Mouse (Mus musculus): ENCODE data around the gene Ccdc141. TPM values are rescaled to one million over a fixed set of nuclear protein-coding genes. Genes with fewer than 3 reads are reported as not detected.
A peak's percentile ranks its signal among the peaks of the same experiment; 100 is the strongest.

Gene Ccdc141
- polyA plus RNA-seq, 1 experiment: 43.2 TPM

DNA sequence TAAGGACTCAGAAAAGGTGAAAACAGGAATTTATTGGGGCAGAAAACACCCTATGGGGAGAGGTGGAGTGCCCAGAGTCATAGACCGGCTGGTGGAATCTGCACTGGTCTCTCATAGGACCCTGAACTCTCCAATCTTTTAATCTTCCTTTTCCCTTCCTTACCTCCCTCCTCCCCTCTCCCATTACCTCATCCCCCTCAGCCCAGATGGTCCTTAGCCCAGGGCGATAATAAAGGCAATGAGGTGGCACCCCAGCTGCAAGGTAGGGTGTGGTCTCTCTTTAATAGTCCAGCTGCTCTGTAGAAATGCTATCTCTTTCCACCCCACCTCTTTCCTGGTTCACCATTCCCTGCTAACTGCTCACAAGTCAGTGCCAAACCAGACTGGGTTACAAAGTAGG lies 7.0 kb upstream of the Ccdc141 start:
- H3K4me2 ChIP-seq (ENCODE audit: low read depth): no peak overlapping the region
- H3K36me3 ChIP-seq (ENCODE audit: control insufficient read depth, insufficient read depth): no peaks in the 10 kb centered on the region
- peak; percentile 86 for TF ChIP-seq TCF12 (IDR thresholded peaks at IDR 0.05; ENCODE audit: insufficient read depth, poor library complexity, severe bottlenecking)
- TF ChIP-seq CEBPB (IDR thresholded peaks at IDR 0.05; ENCODE audit: insufficient read depth, poor library complexity, severe bottlenecking): 0 out of 2 replicates have a peak, but pooled peaks have one; percentile 15
- peak; percentile 69 for TF ChIP-seq TCF3 (IDR thresholded peaks at IDR 0.05; ENCODE audit: insufficient read length, low read depth)
- TF ChIP-seq POLR2AphosphoS2 (IDR thresholded peaks at IDR 0.05; ENCODE audit: insufficient read length, low read depth): no peak
- TF ChIP-seq MYOG (IDR thresholded peaks at IDR 0.05; ENCODE audit: control insufficient read depth in 1 of 3, insufficient read depth in 1 of 3, insufficient read length in 2 of 3, low read depth in 2 of 3): peak in 2 of 3 experiments; percentile 90 to 91
- TF ChIP-seq MYOD1 (IDR thresholded peaks at IDR 0.05; ENCODE audit: control insufficient read depth in 1 of 3, insufficient read length in 2 of 3, low read depth in 2 of 3): peak; percentile 56 to 92 (median 68)
- no peak for TF ChIP-seq MAX (IDR thresholded peaks at IDR 0.05; ENCODE audit: low read depth)
- H3K27me3 ChIP-seq (ENCODE audit: control insufficient read depth, insufficient read depth, insufficient read length): no peaks in the 10 kb centered on the region
- no peak overlapping the region for H3ac ChIP-seq (ENCODE audit: control insufficient read depth, insufficient read length)
- H3K79me2 ChIP-seq (ENCODE audit: control insufficient read depth, insufficient read depth): no peaks in the 10 kb centered on the region
- no peak overlapping the region for H3K4me3 ChIP-seq

DNA sequence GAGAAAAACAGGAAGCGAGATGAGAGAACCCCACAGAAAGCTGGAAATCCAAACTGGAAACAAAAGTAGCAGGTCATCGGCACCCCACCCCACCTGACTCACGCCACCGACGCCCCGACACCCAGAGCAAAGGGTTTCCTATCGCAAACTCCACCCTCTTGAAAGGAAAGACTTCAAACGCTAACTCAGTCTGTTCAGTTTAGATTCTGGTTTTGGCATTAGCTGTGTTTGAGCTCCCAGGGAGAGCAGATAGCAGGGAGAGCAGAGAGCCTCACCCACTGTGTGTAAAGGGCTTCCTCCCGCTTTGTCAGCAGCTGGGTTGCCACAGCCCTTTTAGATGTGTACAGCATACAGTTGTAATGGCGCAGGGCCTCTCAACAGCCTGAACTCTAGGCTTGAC lies 6.0 kb upstream of the Ccdc141 start:
- Histone ChIP-seq H3K79me2 (ENCODE audit: control insufficient read depth, insufficient read depth) (no peaks in the 10 kb centered on the region), H3K36me3 (ENCODE audit: control insufficient read depth, insufficient read depth) (no peaks in the 10 kb centered on the region), H3ac (ENCODE audit: control insufficient read depth, insufficient read length) (no peak overlapping the region), H3K4me2 (ENCODE audit: low read depth) (no peak overlapping the region), H3K4me3 (no peak overlapping the region), H3K27me3 (ENCODE audit: control insufficient read depth, insufficient read depth, insufficient read length) (no peaks in the 10 kb centered on the region)
- TF ChIP-seq MYOD1 (IDR thresholded peaks at IDR 0.05; ENCODE audit: control insufficient read depth in 1 of 3, insufficient read length in 2 of 3, low read depth in 2 of 3): peak in 1 of 3 experiments; percentile 0
- TF ChIP-seq TCF3 (IDR thresholded peaks at IDR 0.05; ENCODE audit: insufficient read length, low read depth): no peak

DNA sequence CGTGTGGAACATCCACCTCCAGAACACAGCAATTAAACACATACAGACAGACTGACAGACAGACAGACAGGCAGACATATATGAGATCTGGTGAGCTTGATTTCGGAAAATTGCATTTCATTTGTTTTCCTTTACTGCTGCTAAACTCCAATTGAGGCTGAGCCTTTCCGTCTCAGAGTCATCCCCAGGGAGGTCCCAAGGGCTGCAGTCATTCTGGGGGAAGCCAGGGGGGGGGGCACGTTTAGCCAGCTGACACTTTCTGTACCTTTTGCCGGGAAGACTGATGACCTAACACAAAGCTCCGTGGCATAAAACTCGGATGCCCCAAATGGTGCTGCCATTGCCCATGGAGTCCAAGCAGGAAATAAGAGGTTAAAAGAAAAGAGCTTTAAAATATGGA lies 5.0 kb upstream of the Ccdc141 start:
- Histone ChIP-seq H3K79me2 (ENCODE audit: control insufficient read depth, insufficient read depth) (no peaks in the 10 kb centered on the region), H3K36me3 (ENCODE audit: control insufficient read depth, insufficient read depth) (no peaks in the 10 kb centered on the region), H3K4me3 (no peak overlapping the region), H3K4me2 (ENCODE audit: low read depth) (no peak overlapping the region), H3ac (ENCODE audit: control insufficient read depth, insufficient read length) (no peak overlapping the region), H3K27me3 (ENCODE audit: control insufficient read depth, insufficient read depth, insufficient read length) (no peaks in the 10 kb centered on the region)
- TF ChIP-seq USF1 (IDR thresholded peaks at IDR 0.05; ENCODE audit: low read depth) (no peak), MAX (IDR thresholded peaks at IDR 0.05; ENCODE audit: low read depth) (no peak), CEBPB (IDR thresholded peaks at IDR 0.05; ENCODE audit: insufficient read depth, poor library complexity, severe bottlenecking) (no peak), POLR2AphosphoS2 (IDR thresholded peaks at IDR 0.05; ENCODE audit: insufficient read length, low read depth) (no peak), TCF3 (IDR thresholded peaks at IDR 0.05; ENCODE audit: insufficient read length, low read depth) (no peak), POLR2A (IDR thresholded peaks at IDR 0.05; ENCODE audit: insufficient read length, low read depth) (no peak), MYOG (IDR thresholded peaks at IDR 0.05; ENCODE audit: control insufficient read depth in 1 of 3, insufficient read depth in 1 of 3, insufficient read length in 2 of 3, low read depth in 2 of 3) (no peak), REST (IDR thresholded peaks at IDR 0.05; ENCODE audit: insufficient read depth, insufficient read length) (no peak), SRF (IDR thresholded peaks at IDR 0.05; ENCODE audit: control insufficient read depth, insufficient read length, low read depth) (no peak), TCF12 (IDR thresholded peaks at IDR 0.05; ENCODE audit: insufficient read depth, poor library complexity, severe bottlenecking) (no peak), E2F4 (IDR thresholded peaks at IDR 0.05; ENCODE audit: insufficient read depth) (no peak), MYOD1 (IDR thresholded peaks at IDR 0.05; ENCODE audit: control insufficient read depth in 1 of 3, insufficient read length in 2 of 3, low read depth in 2 of 3) (no peak)

DNA sequence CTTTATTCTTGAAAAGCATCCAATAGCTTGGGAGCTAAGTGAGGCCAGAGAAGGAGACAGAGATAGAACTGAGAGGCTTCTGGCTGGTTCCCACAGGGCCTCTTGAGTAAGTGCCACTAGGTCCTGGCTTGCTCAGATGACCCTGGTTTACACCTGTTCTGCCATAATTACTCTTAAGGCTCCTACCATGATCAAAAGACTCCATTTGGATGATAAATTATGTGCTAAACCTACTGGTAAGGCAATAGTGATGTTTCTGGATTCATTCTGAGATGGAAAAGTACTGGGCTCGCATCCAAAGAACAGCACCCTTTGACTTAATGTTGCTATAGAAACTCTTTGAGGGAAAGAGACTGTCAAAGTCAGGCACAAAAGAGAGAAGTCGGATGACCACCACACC lies 3.9 kb upstream of the Ccdc141 start:
- H3K4me2 ChIP-seq (ENCODE audit: low read depth): no peak overlapping the region
- TF ChIP-seq MYOD1 (IDR thresholded peaks at IDR 0.05; ENCODE audit: control insufficient read depth in 1 of 3, insufficient read length in 2 of 3, low read depth in 2 of 3) (peak in 1 of 3 experiments; percentile 12), USF1 (IDR thresholded peaks at IDR 0.05; ENCODE audit: low read depth) (no peak)

DNA sequence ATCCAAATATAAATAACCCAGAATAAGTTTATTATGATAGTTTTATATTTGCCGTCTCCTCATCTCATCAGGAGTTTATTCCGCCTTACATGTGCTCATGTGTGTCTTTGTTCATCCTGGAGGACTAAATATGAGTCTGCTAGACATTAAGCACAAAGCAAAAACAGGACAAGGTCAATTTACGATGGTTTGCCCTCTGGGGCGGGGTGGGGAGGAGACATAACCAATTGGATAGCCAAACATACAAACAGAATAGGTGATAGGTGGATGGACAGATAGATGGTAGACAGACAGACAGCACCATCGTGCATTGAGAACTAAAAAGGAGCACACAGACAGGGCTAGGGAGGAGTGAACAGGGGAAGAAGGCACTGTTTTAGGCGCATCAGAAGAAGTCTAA lies 3.4 kb upstream of the Ccdc141 start:
- no peak for TF ChIP-seq E2F4 (IDR thresholded peaks at IDR 0.05; ENCODE audit: insufficient read depth)
- no peak for TF ChIP-seq POLR2AphosphoS2 (IDR thresholded peaks at IDR 0.05; ENCODE audit: insufficient read length, low read depth)
- TF ChIP-seq REST (IDR thresholded peaks at IDR 0.05; ENCODE audit: insufficient read depth, insufficient read length): no peak
- TF ChIP-seq TCF3 (IDR thresholded peaks at IDR 0.05; ENCODE audit: insufficient read length, low read depth): no peak
- no peak for TF ChIP-seq MYOD1 (IDR thresholded peaks at IDR 0.05; ENCODE audit: control insufficient read depth in 1 of 3, insufficient read length in 2 of 3, low read depth in 2 of 3)
- no peak for TF ChIP-seq SRF (IDR thresholded peaks at IDR 0.05; ENCODE audit: control insufficient read depth, insufficient read length, low read depth)
- no peak for TF ChIP-seq USF1 (IDR thresholded peaks at IDR 0.05; ENCODE audit: low read depth)
- no peak for TF ChIP-seq MAX (IDR thresholded peaks at IDR 0.05; ENCODE audit: low read depth)
- no peak overlapping the region for H3K4me2 ChIP-seq (ENCODE audit: low read depth)
- H3K27me3 ChIP-seq (ENCODE audit: control insufficient read depth, insufficient read depth, insufficient read length): no peaks in the 10 kb centered on the region
- no peak overlapping the region for H3ac ChIP-seq (ENCODE audit: control insufficient read depth, insufficient read length)
- no peaks in the 10 kb centered on the region for H3K36me3 ChIP-seq (ENCODE audit: control insufficient read depth, insufficient read depth)
- no peak overlapping the region for H3K4me3 ChIP-seq
- H3K79me2 ChIP-seq (ENCODE audit: control insufficient read depth, insufficient read depth): peaks cover 14% of the 10 kb centered on the region

More for the DNA sequence above, 3.9 kb upstream of the Ccdc141 start:
- H3K36me3 ChIP-seq (ENCODE audit: control insufficient read depth, insufficient read depth): no peaks in the 10 kb centered on the region
- peaks cover 9% of the 10 kb centered on the region for H3K79me2 ChIP-seq (ENCODE audit: control insufficient read depth, insufficient read depth)
- no peak overlapping the region for H3K4me3 ChIP-seq
- no peak overlapping the region for H3ac ChIP-seq (ENCODE audit: control insufficient read depth, insufficient read length)
- no peaks in the 10 kb centered on the region for H3K27me3 ChIP-seq (ENCODE audit: control insufficient read depth, insufficient read depth, insufficient read length)

Measured in myocyte (in vitro differentiated cells).